Mouse (Mus musculus) thymus, adult 2 months (tissue): ENCODE measurements at regions not wholly inside any gene's neighbourhood (a gene's known extent, or its start where the extent isn't known, plus 50 kb on each side); places are given as distances from the start of the nearest gene placed in this dataset.

ENCODE experiments used
- CTCF ChIP-seq: fragments of 200-500 bp; IDR thresholded peaks from 2 replicates; pipeline ENCODE4 v1.5.1; 2012; ENCODE audit warnings: mild to moderate bottlenecking, control low read depth, low read length, moderate library complexity, borderline replicate concordance; ENCODE audit not compliant: control insufficient read depth, poor library complexity, insufficient read depth; ENCODE audit errors: extremely low read depth
- POLR2A ChIP-seq: fragments of 200-500 bp; IDR thresholded peaks from 2 replicates; pipeline ENCODE4 v1.6.1; 2012; ENCODE audit warnings: mild to moderate bottlenecking, low read length, control low read depth, moderate library complexity; ENCODE audit not compliant: control insufficient read depth, poor library complexity, insufficient read depth; ENCODE audit errors: extremely low read depth

- TF ChIP-seq POLR2A (no peak), CTCF (no peak)
Measured at GRCm38 (mm10) chr5:125964039-125964438, 432.5 kb downstream of the Tmem132b start.
